Mouse (Mus musculus) hematopoietic stem cell, adult 5-6 weeks (primary cell): ENCODE results near the gene Arrb1. TPM values are rescaled to one million over a fixed set of nuclear protein-coding genes. Genes with fewer than 3 reads are reported as not detected.

Experiments used
- ATAC-seq, 2 experiments: fragments of 125-278 bp in 1 of 2; replicated peaks in 1 of 2; 2 replicates each; pipeline ENCODE4 v1.8.0; 2016 to 2017; ENCODE audit warnings: inconsistent platforms in 2 of 2, mild to moderate bottlenecking in 2 of 2, moderate number of reproducible peaks in 2 of 2, low read depth in 1 of 2, moderate TSS enrichment in 1 of 2; ENCODE audit not compliant: low FRiP score in 2 of 2, poor library complexity in 2 of 2, severe bottlenecking in 2 of 2, insufficient read depth in 1 of 2, low TSS enrichment in 1 of 2
- total RNA-seq: library from RNA; stranded (forward); fragments of 172-1452, 232-1000 nt; gene quantifications from 2 replicates; pipeline ENCODE4 v1.2.3, GENCODE M21; 2017

Gene Arrb1
- total RNA-seq, 1 experiment from 2014 or later, result 77.8 TPM

- ATAC-seq, result no peak
Observed at GRCm38 (mm10) chr7:99649585-99649984, 114.3 kb downstream of the Arrb1 start.

GRCm38 (mm10) chr7:99654244-99654643 lies 119.0 kb downstream of the Arrb1 start:
- ATAC-seq, result no peak

Other genes with a start within 250 kb of the Arrb1 start
- gene Serpinh1, start 182.2 kb upstream of the Arrb1 start, total RNA-seq, result 3.1 and 5.0 TPM in 2 replicates
- gene Gdpd5, start 154.1 kb upstream of the Arrb1 start, total RNA-seq, result 0.15 and 0.25 TPM in 2 replicates
- 3.4 TPM in 1 of 2 replicates, not detected in the other for gene Klhl35, start 69.5 kb upstream of the Arrb1 start, total RNA-seq
- gene Rps3, start 51.7 kb upstream of the Arrb1 start, total RNA-seq, result 2,540 and 2,778 TPM in 2 replicates
- gene Tpbgl, start 91.6 kb downstream of the Arrb1 start, total RNA-seq, result not detected in 2 replicates
- 1.4 and 2.6 TPM in 2 replicates for gene Slco2b1, start 175.9 kb downstream of the Arrb1 start, total RNA-seq
- not detected in 2 replicates for gene Olfr520, start 194.8 kb downstream of the Arrb1 start, total RNA-seq
- not detected in 2 replicates for gene Olfr521, start 228.0 kb downstream of the Arrb1 start, total RNA-seq